Mouse (Mus musculus) cerebellum, adult 2 months (tissue): ENCODE data around the gene Alk. TPM values are rescaled to one million over a fixed set of nuclear protein-coding genes. Genes with fewer than 3 reads are reported as not detected.

Source experiments
- DNase-seq, 2 experiments: peaks; one replicate each; pipeline ENCODE4 v3.0.0; 2021
- H3K27ac ChIP-seq: fragments of 200-500 bp; 2 replicates; pipeline ENCODE4 v1.5.1; 2012; ENCODE audit warnings: low read length, control low read depth, inconsistent platforms; ENCODE audit not compliant: insufficient read depth
- H3K27me3 ChIP-seq: fragments of 200-500 bp; 2 replicates; pipeline ENCODE4 v1.6.1; 2012; ENCODE audit warnings: inconsistent platforms, mild to moderate bottlenecking, low read length, moderate library complexity; ENCODE audit not compliant: control insufficient read depth, insufficient read depth
- H3K4me1 ChIP-seq: fragments of 200-500 bp; 2 replicates; pipeline ENCODE4 v1.6.1; 2011; ENCODE audit warnings: low read length; ENCODE audit not compliant: control insufficient read depth, insufficient read depth
- H3K4me3 ChIP-seq: fragments of 200-500 bp; replicated peaks from 2 replicates; pipeline ENCODE3; 2011; ENCODE audit warnings: mild to moderate bottlenecking, low read depth, low read length, control low read depth; ENCODE audit not compliant: insufficient read depth
- CTCF ChIP-seq: fragments of 200-500 bp; IDR thresholded peaks from 2 replicates; pipeline ENCODE4 v1.5.1; 2011; ENCODE audit warnings: low read depth, mild to moderate bottlenecking, control low read depth, low read length, moderate library complexity, borderline replicate concordance; ENCODE audit not compliant: insufficient read depth
- POLR2A ChIP-seq: fragments of 200-500 bp; IDR thresholded peaks from 2 replicates; pipeline ENCODE4 v1.6.1; 2011; ENCODE audit warnings: low read length, control low read depth, borderline replicate concordance; ENCODE audit not compliant: insufficient read depth
- WGBS: fragments of 180-500 bp; shearing (Covaris S2); methylation state at CpG from one replicate; pipeline ENCODE4 v1.1.7; 2018; 5-methylcytosine and 5-hydroxymethylcytosine counted together
- polyA plus RNA-seq: library from polyadenylated mRNA; depleted of rRNA; stranded (reverse); fragments of >200 nt; gene quantifications from 2 replicates; pipeline ENCODE4 v1.2.3, GENCODE M21; 2012

The Alk gene
- polyA plus RNA-seq, 1 experiment: 1.6 TPM

GRCm38 (mm10) chr17:72395956-72396355, 208.5 kb downstream of the Alk start:
- H3K4me1 ChIP-seq: no peaks in the 10 kb centered on the region; the same call in 1 of the 2 replicates
- no peak for TF ChIP-seq CTCF
- TF ChIP-seq POLR2A: no peak
- DNase-seq: no peak
- no peaks in the 10 kb centered on the region for H3K27me3 ChIP-seq
- no peak overlapping the region for H3K27ac ChIP-seq
- H3K4me3 ChIP-seq: no peak overlapping the region
- WGBS: 58% methylated on average over 8 of the region's 8 CpGs

GRCm38 (mm10) chr17:72368991-72369390, 235.4 kb downstream of the Alk start:
- no peak overlapping the region for H3K27ac ChIP-seq
- no peak for DNase-seq
- H3K4me1 ChIP-seq: peaks cover 6% of the 10 kb centered on the region; the same call in 1 of the 2 replicates
- no peak overlapping the region for H3K4me3 ChIP-seq
- TF ChIP-seq CTCF: no peak
- TF ChIP-seq POLR2A: no peak
- 92% methylated on average over 4 of the region's 4 CpGs for WGBS
- H3K27me3 ChIP-seq: no peaks in the 10 kb centered on the region

GRCm38 (mm10) chr17:72362811-72363496, 241.5 kb downstream of the Alk start:
- Histone ChIP-seq H3K4me3 (no peak overlapping the region), H3K27ac (no peak overlapping the region), H3K27me3 (no peaks in the 10 kb centered on the region; the same call in 1 of the 2 replicates), H3K4me1 (peaks cover 6% of the 10 kb centered on the region; the same call in 1 of the 2 replicates)
- TF ChIP-seq POLR2A: no peak
- no peak for TF ChIP-seq CTCF
- WGBS: 20% methylated on average over 10 of the region's 10 CpGs
- no peak for DNase-seq

DNA sequence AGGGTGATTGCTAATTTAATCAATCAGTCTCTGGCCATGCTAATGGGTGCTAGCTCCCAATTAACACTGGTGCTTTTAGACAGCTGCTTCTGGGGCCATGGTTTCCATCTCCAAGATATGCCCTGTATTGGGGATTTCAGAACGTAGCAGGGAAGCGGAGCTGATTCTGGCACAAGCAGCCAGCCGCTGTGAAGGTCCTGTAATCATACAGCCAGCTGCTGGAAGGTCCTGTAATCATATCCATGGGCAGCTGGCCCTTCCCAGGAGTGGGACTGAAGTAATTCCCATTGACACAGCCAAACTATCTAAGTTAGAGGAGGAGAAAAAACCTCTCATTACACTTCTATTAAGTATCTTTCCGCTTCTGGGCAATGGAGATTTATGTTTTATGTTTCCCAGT, 242.5 kb downstream of the Alk start:
- Histone ChIP-seq H3K27me3 (no peaks in the 10 kb centered on the region; the same call in 1 of the 2 replicates), H3K4me3 (no peak overlapping the region), H3K27ac (no peak overlapping the region), H3K4me1 (no peaks in the 10 kb centered on the region)
- WGBS: 79% methylated on average over 4 of the region's 4 CpGs
- no peak for DNase-seq
- no peak for TF ChIP-seq CTCF
- TF ChIP-seq POLR2A: no peak

DNA sequence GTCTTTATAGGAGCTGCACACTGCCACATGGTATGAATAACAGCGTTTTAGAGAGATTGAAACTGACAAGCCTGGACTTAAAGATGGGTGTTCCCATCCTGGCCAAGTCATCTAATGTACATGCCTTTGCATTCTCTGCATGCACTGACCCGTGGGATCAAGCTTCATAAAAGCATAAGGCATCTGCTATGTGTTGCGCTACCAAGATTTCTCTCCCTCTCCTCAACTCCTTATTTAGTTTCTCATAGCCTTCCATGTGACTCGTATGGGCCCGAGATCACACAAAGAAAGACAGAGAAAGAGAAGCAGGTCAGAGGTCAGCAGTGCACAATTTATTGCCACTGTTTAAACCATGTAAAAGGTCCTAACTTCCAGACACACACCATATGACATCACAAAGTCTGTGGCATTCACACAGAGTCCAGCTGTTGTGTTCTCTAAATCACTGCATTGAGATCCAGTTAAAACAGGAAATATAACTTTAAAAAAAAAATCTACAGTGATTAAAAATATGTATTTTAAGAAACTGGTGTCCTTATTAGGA, 247.6 kb downstream of the Alk start:
- Histone ChIP-seq H3K4me1 (no peaks in the 10 kb centered on the region), H3K4me3 (no peak overlapping the region), H3K27me3 (no peaks in the 10 kb centered on the region; the same call in 1 of the 2 replicates), H3K27ac (no peak overlapping the region)
- 65% methylated on average over 5 of the region's 5 CpGs for WGBS
- no peak for TF ChIP-seq CTCF
- TF ChIP-seq POLR2A: no peak
- no peak for DNase-seq

DNA sequence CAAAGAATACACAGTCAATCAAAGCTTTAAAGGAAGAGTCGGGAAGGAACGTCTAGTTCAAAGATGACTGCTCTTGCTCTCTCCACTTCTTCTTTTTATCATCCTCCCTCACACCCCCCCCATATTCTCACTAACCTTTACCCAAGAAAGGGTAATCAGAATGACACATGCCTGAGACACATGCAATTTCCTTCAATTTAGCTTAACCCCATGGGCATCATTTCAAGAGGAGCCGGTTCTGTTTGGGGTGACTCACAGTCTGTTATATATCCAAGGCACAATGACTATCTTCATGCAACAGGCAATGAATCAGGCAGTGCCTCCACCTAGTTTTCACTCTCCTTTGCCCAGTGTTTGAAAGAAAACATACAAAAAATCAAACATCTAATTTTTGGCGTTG, 265.0 kb downstream of the Alk start:
- H3K27me3 ChIP-seq: no peaks in the 10 kb centered on the region
- no peak for DNase-seq
- 96% methylated on average over 4 of the region's 4 CpGs for WGBS
- H3K27ac ChIP-seq: no peak overlapping the region
- no peaks in the 10 kb centered on the region for H3K4me1 ChIP-seq
- no peak overlapping the region for H3K4me3 ChIP-seq
- TF ChIP-seq CTCF: no peak
- no peak for TF ChIP-seq POLR2A

DNA sequence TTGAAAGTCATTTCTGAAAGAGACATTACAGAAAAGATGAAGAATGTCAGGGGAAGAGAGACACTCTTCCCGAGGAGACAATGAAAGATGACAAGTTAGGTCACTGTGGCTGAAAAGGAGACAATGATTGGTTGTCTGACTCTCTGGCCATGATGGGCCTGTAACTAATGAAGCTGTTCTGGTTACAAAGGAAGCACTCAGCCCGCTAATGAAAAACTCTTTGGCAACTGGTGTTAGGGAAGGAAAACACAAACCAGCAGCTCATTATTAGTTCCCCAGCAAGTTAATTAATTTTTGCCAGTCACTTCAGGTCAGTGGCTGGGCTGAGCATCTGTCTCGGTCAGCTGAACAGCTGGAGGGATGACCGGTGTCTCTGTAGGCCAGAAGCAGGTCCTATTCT, 271.5 kb downstream of the Alk start:
- TF ChIP-seq POLR2A (no peak), CTCF (no peak)
- Histone ChIP-seq H3K27me3 (no peaks in the 10 kb centered on the region), H3K4me1 (no peaks in the 10 kb centered on the region), H3K27ac (no peak overlapping the region), H3K4me3 (no peak overlapping the region)
- DNase-seq: peak in 1 of 2 experiments; percentile 3
- WGBS: 32% methylated on average over 4 of the region's 4 CpGs

GRCm38 (mm10) chr17:72325941-72326340, 278.5 kb downstream of the Alk start:
- Histone ChIP-seq H3K27ac (no peak overlapping the region), H3K4me3 (no peak overlapping the region), H3K4me1 (no peaks in the 10 kb centered on the region), H3K27me3 (no peaks in the 10 kb centered on the region)
- DNase-seq: no peak
- 75% methylated on average over 4 of the region's 4 CpGs for WGBS
- TF ChIP-seq CTCF (no peak), POLR2A (no peak)
